ENCODE assay signal across 8 mouse cellular contexts in the genomic region with DNA sequence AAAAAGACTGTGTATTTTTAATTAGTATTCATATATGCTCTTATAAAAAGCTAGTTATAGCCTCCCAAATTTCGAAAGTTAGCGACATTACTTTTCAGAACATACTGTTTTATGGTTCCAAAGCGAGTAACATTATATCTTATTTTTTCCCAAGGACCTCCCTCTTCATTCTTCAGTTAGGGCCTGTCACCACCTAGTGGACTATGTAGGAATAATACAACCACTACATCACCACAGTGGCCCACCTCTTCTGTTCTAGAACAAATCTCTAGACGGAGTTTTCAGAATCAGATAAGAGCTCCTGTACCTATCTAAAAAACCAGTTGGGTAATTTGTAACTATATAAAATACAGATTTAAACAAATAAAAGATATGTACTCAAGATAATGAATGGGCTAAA.
DNase-seq lines count a peak whose midpoint lies in the region; ATAC-seq and TF ChIP-seq lines count a peak whose summit lies in the region.

No protein-coding gene starts in this region.

- H3K27ac ChIP-seq in ES-E14 (ENCODE audit: insufficient read depth, low read depth, low read length, poor library complexity, severe bottlenecking) = no peak overlapping the region

- no peak for ATAC-seq in cerebellum, adult (ENCODE audit: insufficient number of reproducible peaks, low FRiP score, low TSS enrichment)
- no peak for ATAC-seq in erythroblast, adult 5-6 weeks (replicated peaks; ENCODE audit: low FRiP score, poor library complexity, severe bottlenecking)

- in situ Hi-C loops in ES-E14 (cut with MboI; ENCODE audit: low sequenced_read_pairs in 2 of 2, unreplicated experiment in 2 of 2) = no loop called here

- no peaks in the 10 kb centered on the region for H3K9me3 ChIP-seq in ES-E14 (ENCODE audit: control insufficient read depth, insufficient read depth, low read depth, low read length)

- H3K4me1 ChIP-seq in ES-E14 (ENCODE audit: control insufficient read depth in 2 of 2, insufficient read depth in 2 of 2, low read length in 2 of 2, poor library complexity in 1 of 2) = no peaks in the 10 kb centered on the region

- no peak overlapping the region for H3K4me3 ChIP-seq in ES-E14 (ENCODE audit: insufficient read depth in 1 of 2, low read depth in 1 of 2, low read length in 2 of 2, poor library complexity in 1 of 2, severe bottlenecking in 1 of 2)

- DNase-seq in cerebellum, adult 9-10 months = peak; percentile 27
- DNase-seq in left cerebral cortex, adult 11 months (ENCODE audit: low spot score) = peak; percentile 2
- DNase-seq in left cerebral cortex, adult 8-10 months (ENCODE audit: low spot score in 2 of 2) = no peak
- DNase-seq in ES-E14 (ENCODE audit: low read depth, low spot score) = no peak
- DNase-seq in fibroblast of lung, adult 2 months (ENCODE audit: low read depth) = peak; percentile 27
- peak; percentile 57 for DNase-seq in lung, postnatal 10 days

- no peak overlapping the region for H3K9ac ChIP-seq in ES-E14 (ENCODE audit: insufficient read depth, low read depth, low read length, poor library complexity, severe bottlenecking)

- no peaks in the 10 kb centered on the region for H3K36me3 ChIP-seq in ES-E14 (ENCODE audit: control insufficient read depth, insufficient read depth, low read length, poor library complexity, severe bottlenecking)

TF ChIP-seq in ES-E14, 5 proteins besides CTCF, POLR2A, EP300 and RAD21:
- no peak for TF ChIP-seq HCFC1 (IDR thresholded peaks at IDR 0.05; ENCODE audit: borderline replicate concordance, insufficient read depth, low read length)
- TF ChIP-seq ZC3H11A (IDR thresholded peaks at IDR 0.05; ENCODE audit: borderline replicate concordance, low read depth, low read length) = 0 out of 2 replicates have a peak, but pooled peaks have one; percentile 26

Comparison
In these comparisons a context has a peak if more than half of its experiments do, and no peak if none do; other contexts are left out.
1. DNase-seq: peak in cerebellum, adult 9-10 months (single experiment), left cerebral cortex, adult 11 months (single experiment), fibroblast of lung, adult 2 months (single experiment) and lung, postnatal 10 days (single experiment); none in left cerebral cortex, adult 8-10 months (0 of 2) and ES-E14 (single experiment).